Mouse (Mus musculus) kidney, postnatal 4 days (tissue): ENCODE results near the gene Parp9.

Experiments
- DNase-seq, 2 experiments: peaks; one replicate each; pipeline ENCODE4 v3.0.0; 2021; ENCODE audit warnings: mixed read lengths in 2 of 2

Gene Parp9

DNA sequence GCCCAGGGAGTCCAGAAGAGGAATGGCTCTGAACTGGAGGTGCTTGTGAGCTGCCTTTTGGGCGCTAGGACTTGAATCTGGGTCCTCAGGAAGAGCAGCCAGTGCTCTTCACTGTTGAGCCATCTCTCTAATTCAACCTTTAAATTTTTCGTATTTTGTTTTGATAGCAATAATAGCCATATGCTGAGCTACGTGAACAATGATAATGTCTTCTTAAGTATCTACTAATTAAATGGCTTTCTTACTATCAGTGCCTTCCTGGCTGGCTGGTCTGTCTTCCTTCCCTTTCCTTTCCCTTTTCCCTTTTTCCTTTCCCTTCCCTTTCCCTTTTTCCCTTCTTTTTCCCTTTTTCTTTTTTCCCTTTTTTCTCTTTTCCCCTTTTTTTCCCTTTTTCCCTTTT, 70.1 kb downstream of the Parp9 start:
- no peak for DNase-seq

- no peak for DNase-seq
Measured at GRCm38 (mm10) chr16:36016335-36016734, 78.1 kb downstream of the Parp9 start.
